Mouse (Mus musculus): ENCODE data around the gene Olfr988.
"Not testable (repeated sequence)": the region's sequence is repeated elsewhere in the genome, so short reads cannot be mapped to it uniquely, and the experiment has no call there.

The Olfr988 gene

DNA sequence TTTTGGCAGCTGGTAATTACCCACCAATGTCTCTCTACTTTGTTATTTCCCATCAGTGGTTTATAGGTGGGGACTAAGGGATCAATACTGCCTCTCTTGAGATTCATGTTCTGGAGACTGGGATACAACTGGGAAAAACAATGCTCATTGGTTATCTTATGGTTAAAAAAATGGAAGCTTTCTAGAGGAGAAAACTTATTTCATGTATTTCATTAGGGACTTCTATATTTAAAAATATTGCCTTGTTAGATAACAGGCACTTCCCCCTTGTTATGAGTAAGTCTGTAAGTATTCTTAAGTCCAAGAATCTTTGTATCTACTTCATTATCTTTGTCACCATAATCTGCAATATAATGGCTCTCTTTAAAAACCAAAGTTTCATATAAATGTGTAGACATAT, at the start of gene Olfr988:
Gene Olfr988 (minus strand): TSS at position 101 of the 400 bp plus-strand sequence.
- DNase-seq (ENCODE audit: low read depth, low spot score), result not testable (repeated sequence)

DNA sequence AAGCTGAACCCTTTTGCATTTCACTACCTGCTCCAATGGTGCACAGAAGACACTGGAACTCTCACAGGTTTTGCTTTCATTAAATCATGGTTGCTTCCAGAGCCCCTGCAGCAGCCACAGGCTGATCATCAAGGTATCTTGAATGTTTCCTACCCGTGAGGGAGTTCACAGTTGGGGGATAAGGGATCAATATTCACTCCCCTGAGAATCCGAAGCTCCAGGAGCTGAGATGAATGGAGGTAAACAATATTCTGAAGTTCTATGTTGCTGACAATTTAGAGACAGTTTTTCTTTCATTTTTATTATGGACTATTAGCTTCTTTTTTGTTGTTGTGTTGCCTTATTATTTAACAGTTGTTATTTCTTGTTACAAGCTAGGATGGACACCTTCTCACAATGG, 46.3 kb upstream of the Olfr988 start, which contains the start of gene Olfr992:
Gene Olfr992 (minus strand): TSS at position 101 of the 400 bp plus-strand sequence.
- no peak for DNase-seq (ENCODE audit: low read depth, low spot score)

DNA sequence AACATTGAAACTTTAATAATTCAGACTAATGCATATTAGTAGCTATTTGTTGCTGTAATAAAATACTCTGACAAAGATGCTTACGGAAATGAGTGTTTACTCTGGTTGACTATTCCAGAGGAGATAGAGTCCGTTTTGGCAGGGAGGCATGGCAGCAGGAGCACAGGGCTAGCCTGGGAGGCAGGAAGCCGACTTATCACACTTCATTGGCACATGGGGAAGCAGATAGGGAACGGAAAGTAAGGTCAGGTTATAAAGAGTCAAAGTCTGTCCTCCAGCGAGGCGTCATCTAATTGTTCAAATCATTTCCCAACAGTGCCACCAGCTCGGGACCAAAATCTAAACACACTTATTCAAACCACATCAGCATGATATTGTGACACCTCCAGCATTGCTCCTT, 23.1 kb downstream of the Olfr988 start:
- DNase-seq (ENCODE audit: low read depth, low spot score), result no peak

DNA sequence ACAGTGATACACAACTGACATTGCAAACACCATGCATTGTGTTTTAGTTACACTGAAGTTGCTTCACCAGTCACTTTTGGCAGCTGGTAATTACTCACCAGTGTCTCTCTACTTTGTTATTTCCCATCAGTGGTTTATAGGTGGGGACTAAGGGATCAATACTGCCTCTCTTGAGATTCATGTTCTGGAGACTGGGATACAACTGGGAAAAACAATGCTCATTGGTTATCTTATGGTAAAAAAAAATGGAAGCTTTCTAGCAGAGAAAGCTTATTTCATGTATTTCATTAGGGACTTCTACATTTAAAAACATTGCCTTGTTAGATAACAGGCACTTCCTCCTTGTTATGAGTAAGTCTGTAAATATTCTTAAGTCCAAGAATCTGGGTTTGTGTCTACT, 23.8 kb downstream of the Olfr988 start, which contains the start of gene Olfr987:
Gene Olfr987 (minus strand): TSS at position 101 of the 400 bp plus-strand sequence.
- not testable (repeated sequence) for DNase-seq (ENCODE audit: low read depth, low spot score)

DNA sequence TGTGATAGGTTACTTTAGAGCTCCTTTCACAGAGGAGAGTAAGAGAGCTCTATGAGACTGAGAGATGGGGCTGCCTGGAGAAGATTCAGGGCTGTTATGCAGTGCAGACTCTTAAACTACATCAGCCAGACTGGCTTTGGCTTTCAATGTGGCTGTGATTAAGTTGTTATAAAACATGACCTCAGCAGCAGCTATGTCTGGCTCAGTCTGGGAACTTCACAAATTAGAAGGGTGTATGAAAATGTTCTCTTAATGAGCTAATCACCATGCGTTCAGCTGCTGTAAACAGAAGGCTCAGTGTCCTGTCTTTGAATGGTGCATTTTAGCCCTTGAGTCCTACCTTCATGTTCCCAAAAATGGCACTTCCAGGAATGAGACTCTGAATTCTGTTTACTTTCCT, 43.9 kb downstream of the Olfr988 start:
- DNase-seq (ENCODE audit: low read depth, low spot score), result no peak

Data from A20 (cell line).